Mouse (Mus musculus) retina, postnatal 1 day (tissue): ENCODE measurements around the gene Agbl4.

Experiments used
- DNase-seq: peaks from one replicate; pipeline ENCODE4 v3.0.0-alpha.2; 2012

Gene Agbl4

GRCm38 (mm10) chr4:111504952-111505351, 1107.5 kb downstream of the Agbl4 start:
- no peak for DNase-seq

DNA sequence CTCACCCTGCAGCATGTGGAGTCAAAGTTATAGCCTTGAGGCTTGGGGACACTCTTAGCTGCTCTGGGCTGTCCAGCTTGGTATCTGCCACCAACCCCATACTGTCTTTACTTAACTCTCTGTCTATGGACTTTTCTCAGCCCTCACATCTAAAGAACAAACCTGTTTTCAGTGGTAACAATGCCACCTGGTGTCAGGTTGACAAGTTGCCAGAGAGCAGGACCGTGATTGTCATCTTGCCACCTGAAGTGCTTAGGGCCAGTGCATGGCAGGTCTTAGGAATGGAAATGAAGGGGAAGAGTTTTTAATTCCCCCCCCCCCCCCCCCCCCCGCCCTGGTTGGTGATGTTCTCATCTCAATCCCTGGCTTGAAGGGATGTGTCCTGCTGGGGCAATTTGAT, 1112.7 kb downstream of the Agbl4 start:
- peak; percentile 47 for DNase-seq

- no peak for DNase-seq
These were observed 1116.5 kb downstream of the Agbl4 start for GRCm38 (mm10) chr4:111513921-111514320.

DNA sequence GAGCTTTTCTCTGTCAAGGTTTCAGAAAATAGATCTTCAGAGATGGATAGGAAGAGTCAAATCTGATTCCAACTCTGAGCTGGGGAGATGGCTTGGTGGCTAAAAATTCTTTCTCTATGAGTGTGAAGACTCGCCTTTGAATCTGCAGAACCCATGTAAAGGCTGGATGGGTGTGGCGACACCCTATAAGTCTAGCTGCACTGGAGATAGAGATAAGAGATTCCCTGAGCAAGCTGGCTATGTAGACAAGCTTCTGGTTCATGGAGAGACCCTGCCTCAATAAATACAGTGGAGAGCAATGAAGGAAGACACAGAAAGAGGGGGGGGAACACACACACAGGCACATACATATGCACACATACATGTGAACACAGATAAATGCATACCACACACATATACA, 1118.7 kb downstream of the Agbl4 start:
- no peak for DNase-seq

DNA sequence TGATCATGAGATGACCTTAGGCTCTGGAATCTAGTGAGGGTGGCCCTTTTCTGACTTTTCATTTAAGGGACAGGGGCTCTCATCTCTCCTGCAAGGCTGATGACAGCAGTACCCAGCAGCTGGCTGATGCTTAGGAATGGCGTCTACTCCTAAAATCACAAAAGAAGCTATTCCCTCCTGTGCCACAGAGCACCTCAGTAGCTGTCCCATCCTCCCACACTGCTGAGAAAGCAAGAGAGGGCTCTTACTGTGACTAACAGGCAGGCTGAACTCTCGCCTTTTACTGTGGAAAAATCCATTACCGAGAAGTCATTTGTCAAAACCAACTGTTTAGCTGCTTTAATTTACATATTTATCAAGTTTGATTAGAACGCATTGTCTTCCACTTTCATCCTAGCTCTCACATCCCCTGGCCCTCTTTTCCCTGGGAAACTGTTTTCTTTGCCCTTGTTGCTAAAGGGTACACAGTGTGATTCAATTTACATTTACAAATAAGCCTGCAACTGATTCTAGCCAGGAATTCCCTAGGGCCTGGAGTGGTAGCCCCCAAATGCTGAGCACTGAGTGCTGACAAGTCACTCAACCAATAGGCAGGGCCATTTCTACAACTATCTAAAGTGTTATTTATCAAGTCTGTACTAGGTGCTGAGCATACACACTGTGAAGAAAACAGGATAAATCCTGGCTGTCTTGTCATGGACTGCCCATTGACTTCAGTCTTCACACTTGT, 1119.8 kb downstream of the Agbl4 start:
- no peak for DNase-seq

GRCm38 (mm10) chr4:111518191-111518590, 1120.7 kb downstream of the Agbl4 start:
- DNase-seq: no peak

DNA sequence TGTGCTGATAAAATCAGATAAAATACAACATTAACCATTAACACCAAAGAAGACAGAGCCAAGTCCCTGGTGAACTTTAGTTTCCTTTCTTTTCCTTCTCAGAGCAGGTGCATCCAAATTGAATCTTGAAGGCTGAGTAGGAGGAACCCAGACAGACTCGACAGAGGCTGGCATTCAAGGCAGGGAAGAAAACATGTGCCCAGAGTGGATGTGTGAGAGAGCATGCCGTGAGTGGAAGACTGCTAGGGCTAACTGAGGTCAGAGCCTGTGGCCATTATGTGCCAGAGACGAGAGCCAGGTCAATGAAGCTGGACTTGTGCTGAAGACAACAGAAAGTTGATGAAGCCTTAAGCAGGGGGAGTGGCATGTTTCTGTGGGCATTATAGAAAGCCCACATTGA, 1121.8 kb downstream of the Agbl4 start:
- DNase-seq: no peak

- no peak for DNase-seq
These were observed 1122.5 kb downstream of the Agbl4 start for GRCm38 (mm10) chr4:111520006-111520405.

- no peak for DNase-seq
These were observed 1125.5 kb downstream of the Agbl4 start for GRCm38 (mm10) chr4:111522974-111523373.

DNA sequence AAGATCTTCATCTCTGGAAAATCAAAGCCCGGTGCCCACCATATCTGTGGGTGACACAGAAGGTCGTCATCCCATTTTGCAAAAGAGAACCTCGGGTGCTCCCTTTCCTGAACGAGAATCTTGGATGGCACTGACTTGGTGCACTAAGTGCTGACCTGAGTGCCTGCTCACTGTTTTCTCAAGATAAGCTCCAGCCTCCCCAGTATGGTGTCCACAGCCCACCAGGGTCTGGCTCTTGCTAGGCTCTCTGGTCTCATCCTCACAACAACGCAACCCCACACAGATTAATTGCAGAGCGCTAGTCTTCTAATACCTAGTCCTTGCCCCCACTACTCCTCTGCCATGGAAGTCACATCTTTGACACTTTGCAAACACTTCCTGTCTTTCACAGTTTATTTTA, 1131.5 kb downstream of the Agbl4 start:
- DNase-seq: no peak

DNA sequence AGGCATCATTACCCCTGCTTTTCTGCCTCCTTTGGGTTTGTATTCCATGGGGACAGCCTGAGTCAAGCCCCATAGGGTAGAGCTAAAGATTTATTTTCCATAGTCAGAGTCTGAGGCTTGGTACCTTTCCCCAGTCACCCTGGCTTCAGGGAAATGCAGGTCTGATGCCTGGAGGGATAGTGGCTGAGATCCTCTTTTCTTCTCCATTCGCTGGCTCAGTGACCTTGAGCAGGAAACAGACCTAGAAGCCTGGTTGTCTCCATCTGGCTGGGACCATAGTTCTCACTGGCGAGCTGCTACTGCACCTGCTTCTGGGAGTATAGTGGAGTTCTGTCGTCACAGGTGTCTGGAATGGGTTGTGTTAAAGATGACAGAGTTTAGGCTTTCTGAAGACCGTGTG, 1132.5 kb downstream of the Agbl4 start:
- no peak for DNase-seq

- DNase-seq: no peak
These were observed 1133.1 kb downstream of the Agbl4 start for GRCm38 (mm10) chr4:111530537-111530936.

DNA sequence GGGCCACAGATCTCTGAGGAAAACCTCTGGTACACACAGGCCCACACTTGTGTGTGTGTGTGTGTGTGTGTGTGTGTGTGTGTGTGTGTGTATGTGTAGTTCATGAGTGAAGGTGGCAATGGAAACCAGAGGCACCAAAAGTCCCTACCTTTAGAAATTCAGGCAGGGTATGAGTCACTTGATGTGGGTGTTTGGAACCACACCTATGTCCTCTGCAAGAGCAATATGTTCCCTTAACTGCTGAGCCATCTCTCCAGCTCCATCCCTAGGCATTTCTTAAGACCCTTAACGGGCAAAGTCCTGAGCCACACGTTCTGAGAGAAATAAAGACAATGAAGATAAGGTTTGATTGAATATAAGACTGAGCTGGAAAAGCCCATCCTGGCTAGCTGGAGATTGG, 1147.2 kb downstream of the Agbl4 start:
- no peak for DNase-seq

GRCm38 (mm10) chr4:111546009-111546408, 1148.5 kb downstream of the Agbl4 start:
- DNase-seq: peak; percentile 88

DNA sequence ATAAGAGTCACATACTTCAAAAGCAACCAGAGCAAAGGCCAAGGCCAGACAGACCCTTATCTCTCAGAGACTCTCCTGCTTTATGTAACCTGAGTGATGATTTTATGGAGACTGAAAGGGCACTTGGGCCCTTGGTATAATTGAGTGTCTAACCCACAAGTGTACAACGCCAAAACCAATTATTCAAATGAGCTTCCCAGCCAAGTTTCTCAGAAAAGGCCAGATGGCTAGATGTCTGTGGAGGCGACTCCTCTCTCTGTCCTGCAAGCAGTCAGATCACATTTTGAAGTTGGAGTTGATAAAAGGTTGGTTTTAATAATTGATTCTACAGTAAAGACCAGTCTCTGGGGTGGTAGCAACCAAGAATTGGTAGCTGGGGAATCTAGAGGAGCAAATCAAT, 1158.0 kb downstream of the Agbl4 start:
- DNase-seq: peak; percentile 41

DNA sequence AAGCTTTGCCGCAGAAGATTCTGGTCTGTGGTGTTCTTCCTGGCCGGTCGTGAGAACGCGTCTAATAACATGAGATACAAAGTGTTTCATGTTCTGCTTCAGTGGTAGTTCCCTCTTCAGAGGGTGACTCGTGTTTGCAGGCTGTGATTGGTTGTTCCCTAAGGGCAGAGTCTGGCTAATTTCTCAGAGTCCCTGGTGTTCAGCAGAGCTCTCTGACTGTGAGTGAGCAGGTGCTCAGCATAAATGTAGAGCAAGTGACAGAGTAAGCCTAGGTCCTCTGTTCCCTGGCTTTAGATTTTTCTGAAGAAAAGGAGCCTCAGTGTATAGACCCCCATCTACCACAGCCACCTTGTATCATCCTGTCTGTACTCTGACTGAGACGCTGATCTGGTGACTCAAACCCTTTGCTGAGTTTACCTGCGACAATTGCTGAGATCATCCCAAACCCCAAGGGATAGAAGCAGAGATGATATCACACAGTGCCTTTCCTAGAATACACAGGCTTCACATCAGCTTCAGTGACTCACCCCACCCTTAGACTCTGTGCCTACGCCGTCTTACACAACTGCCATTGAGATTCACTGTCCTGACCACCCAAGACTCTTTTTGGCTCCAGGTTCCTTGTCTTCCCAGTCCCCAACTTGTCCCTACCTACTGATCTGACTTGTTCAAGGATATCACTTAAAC, 1179.8 kb downstream of the Agbl4 start:
- DNase-seq: peak; percentile 2

DNA sequence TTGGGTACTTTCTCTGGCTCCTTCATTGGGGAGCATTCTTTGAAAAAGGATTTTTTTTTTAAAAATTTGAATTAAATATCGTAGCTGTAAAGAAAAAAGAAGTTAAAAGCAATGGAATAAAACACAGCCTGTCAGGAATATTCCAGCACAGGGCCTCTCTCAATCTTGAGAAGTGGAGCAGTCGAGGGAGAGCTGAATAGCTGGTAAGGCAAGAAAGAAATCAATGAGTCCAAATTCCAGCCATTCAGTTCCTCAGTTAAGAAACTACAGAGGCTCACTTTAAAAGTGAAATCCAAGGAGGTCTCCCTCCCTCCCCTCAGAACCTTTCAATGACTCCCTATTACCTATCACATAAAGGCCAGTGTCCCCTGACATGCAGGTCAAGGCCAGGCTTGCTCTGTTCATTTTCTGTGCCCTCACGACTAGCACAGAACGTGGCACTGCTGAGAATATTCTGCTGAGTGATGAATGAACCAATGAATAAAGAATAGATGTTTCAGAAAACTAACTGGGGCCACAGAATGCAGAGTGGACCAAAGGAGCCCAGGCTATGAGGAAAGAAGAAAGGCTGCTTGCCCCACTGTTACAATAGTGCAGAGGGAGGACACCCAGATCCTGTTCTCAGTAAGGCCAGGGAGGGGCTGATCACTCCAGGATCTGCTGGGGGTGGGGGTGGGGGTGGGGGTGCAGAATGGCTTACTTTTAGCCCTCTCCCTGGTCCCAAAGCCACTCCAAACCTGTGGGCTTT, 1181.8 kb downstream of the Agbl4 start:
- DNase-seq: no peak

- DNase-seq: no peak
These were observed 1182.4 kb downstream of the Agbl4 start for GRCm38 (mm10) chr4:111579863-111580224.

GRCm38 (mm10) chr4:111580239-111580638, 1182.8 kb downstream of the Agbl4 start:
- DNase-seq: no peak

GRCm38 (mm10) chr4:111583562-111584237, 1186.2 kb downstream of the Agbl4 start:
- DNase-seq: peak; percentile 52

DNA sequence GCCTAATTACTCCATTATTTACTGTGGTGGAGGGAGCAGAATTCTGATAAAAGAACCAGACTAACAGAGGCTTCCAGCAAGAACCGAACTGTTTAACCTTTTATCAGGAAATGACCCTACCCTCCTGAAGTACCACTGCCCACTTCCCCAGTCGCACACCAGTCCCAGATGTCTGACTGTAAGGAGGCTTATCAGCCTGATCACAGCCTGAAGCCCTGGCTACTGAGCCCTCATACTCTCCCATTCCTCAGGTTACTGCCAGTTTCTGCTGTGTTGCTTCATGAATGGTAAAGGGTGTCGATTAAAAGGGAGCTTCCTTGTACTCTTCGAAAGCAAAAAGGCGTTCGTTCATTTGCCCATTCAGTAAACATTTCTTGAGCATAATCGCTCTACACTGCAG, 1186.8 kb downstream of the Agbl4 start:
- DNase-seq: no peak

DNA sequence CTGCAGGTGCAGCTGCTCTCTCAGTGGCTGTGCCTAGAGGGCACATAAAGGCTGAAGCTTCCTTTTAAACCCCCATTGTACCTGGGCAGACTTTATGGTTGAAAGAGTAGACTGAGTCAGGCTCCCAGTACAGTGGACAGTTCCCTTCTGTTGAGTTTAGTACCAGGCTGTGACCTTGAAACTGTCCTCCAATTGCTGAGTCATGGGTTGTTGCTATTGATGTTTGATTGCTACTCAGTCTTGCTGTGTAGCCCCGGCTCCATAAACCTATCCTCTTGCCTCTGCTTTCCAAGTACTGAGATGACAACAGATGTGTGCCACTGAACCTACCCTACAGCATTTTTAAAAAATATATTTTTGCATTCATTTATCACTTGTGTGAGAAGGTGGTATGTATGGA, 1190.8 kb downstream of the Agbl4 start:
- no peak for DNase-seq

GRCm38 (mm10) chr4:111589467-111590170, 1192.2 kb downstream of the Agbl4 start:
- no peak for DNase-seq
